Mouse (Mus musculus) lung, postnatal 14 days (tissue): Measurements from ENCODE around the gene Parp14.

Source experiments
- DNase-seq: peaks from one replicate; pipeline ENCODE4 v3.0.0; 2021

Parp14 gene

GRCm38 (mm10) chr16:35784134-35784725 lies 87.1 kb downstream of the Parp14 start:
- DNase-seq, result no peak

DNA sequence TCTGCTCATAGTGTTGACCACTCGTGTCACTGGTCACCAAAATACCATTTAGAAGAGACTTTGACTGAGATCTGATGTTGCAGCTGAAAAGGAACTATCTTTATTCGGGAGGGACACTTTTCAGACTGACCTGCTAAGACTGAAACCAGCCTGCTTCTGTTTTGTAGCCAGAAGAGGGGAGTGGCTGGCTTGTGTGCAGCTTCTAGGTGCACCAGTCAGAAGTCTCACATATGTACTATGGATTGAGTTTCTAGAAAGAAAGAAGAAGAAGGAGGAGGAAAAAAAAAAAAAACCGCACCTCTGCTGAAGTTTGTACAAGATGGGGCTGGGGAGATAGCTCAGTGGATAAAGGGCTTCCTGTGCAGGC lies 88.2 kb downstream of the Parp14 start:
- no peak for DNase-seq
